ENCODE assay signal across 14 mouse cellular contexts in genomic region chr16:15385557-15386240, GRCm38 (mm10).
A peak's percentile ranks its signal among the peaks of the same experiment; 100 is the strongest.
DNase-seq lines count a peak whose midpoint lies in the region; ATAC-seq and TF ChIP-seq lines count a peak whose summit lies in the region.
"Had no signal": no experiment of that assay in that cellular context is flagged by ENCODE, and none has a peak within 500 bp of the region (broad histone marks: within the 10 kb centered on the region; RNA-seq: fewer than 3 reads in every experiment).

No protein-coding gene starts in this region.

- H3K9me3 ChIP-seq in heart, embryonic 14.5 days (ENCODE audit: control insufficient read depth, low read length) = no peaks in the 10 kb centered on the region
- no peaks in the 10 kb centered on the region for H3K9me3 ChIP-seq in heart, embryonic 10.5 days
- no peaks in the 10 kb centered on the region for H3K9me3 ChIP-seq in kidney, postnatal 0 days (replicated peaks; ENCODE audit: low read length)
- no peaks in the 10 kb centered on the region for H3K9me3 ChIP-seq in intestine, embryonic 15.5 days
- no peaks in the 10 kb centered on the region for H3K9me3 ChIP-seq in stomach, embryonic 15.5 days
- H3K9me3 ChIP-seq: forebrain, embryonic 15.5 days had no signal

- peak; percentile 31; the same call in 1 of the 2 replicates for ATAC-seq in heart, embryonic 14.5 days (ENCODE audit: insufficient number of reproducible peaks, insufficient read depth, low FRiP score, low read depth)
- no peak for ATAC-seq in kidney, postnatal 0 days (replicated peaks; ENCODE audit: low FRiP score, low read depth)
- peak; percentile 80 for ATAC-seq in intestine, embryonic 15.5 days
- ATAC-seq in stomach, embryonic 15.5 days (ENCODE audit: insufficient read depth, low FRiP score, low read depth) = peak; percentile 51; the same call in 1 of the 2 replicates
- ATAC-seq: liver, postnatal 0 days had no signal

- no peaks in the 10 kb centered on the region for H3K27me3 ChIP-seq in heart, embryonic 14.5 days (ENCODE audit: control insufficient read depth, insufficient read depth, low read length)
- H3K27me3 ChIP-seq in heart, embryonic 10.5 days (ENCODE audit: insufficient read depth, poor library complexity, severe bottlenecking) = no peaks in the 10 kb centered on the region
- no peaks in the 10 kb centered on the region for H3K27me3 ChIP-seq in kidney, postnatal 0 days (ENCODE audit: insufficient read depth, low read length)
- no peaks in the 10 kb centered on the region for H3K27me3 ChIP-seq in intestine, embryonic 15.5 days (replicated peaks)
- H3K27me3 ChIP-seq in stomach, embryonic 15.5 days (replicated peaks) = no peaks in the 10 kb centered on the region
- H3K27me3 ChIP-seq: forebrain, embryonic 15.5 days had no signal

- no peak for DNase-seq in heart, embryonic 10.5 days (ENCODE audit: low spot score)
- peak; percentile 39 for DNase-seq in kidney, postnatal 0 days (ENCODE audit: low spot score)
- no peak for DNase-seq in kidney, postnatal 14 days
- DNase-seq in gastrocnemius, postnatal 14 days = no peak
- DNase-seq: cerebellum, adult 11 months; kidney, adult 2 months; liver, postnatal 0 days had no signal

- intact Hi-C loops in gastrocnemius, postnatal 14 days (cut with DNase I; ENCODE audit: low total_unique reads) = no loop called here

- peak overlapping the region in 1 of 2 experiments; percentile 48; a peak in 2 of 4 replicates for H3K27ac ChIP-seq in heart, embryonic 14.5 days (replicated peaks in 1 of 2; ENCODE audit: control insufficient read depth in 1 of 2, insufficient read depth in 1 of 2, low read depth in 2 of 2, low read length in 2 of 2)
- H3K27ac ChIP-seq in heart, embryonic 10.5 days = no peak overlapping the region
- no peak overlapping the region for H3K27ac ChIP-seq in kidney, postnatal 0 days
- peak overlapping the region; percentile 64 for H3K27ac ChIP-seq in intestine, embryonic 15.5 days
- peak overlapping the region; percentile 83 for H3K27ac ChIP-seq in stomach, embryonic 15.5 days
- H3K27ac ChIP-seq: forebrain, embryonic 15.5 days; hindbrain, embryonic 14.5 days; left cerebral cortex, adult 2 months had no signal

- H3K36me3 ChIP-seq in heart, embryonic 14.5 days (ENCODE audit: control insufficient read depth, insufficient read depth, low read length) = no peaks in the 10 kb centered on the region
- no peaks in the 10 kb centered on the region for H3K36me3 ChIP-seq in heart, embryonic 10.5 days
- no peaks in the 10 kb centered on the region for H3K36me3 ChIP-seq in kidney, postnatal 0 days (ENCODE audit: insufficient read depth, low read length)
- H3K36me3 ChIP-seq in intestine, embryonic 15.5 days = no peaks in the 10 kb centered on the region
- no peaks in the 10 kb centered on the region for H3K36me3 ChIP-seq in stomach, embryonic 15.5 days
- H3K36me3 ChIP-seq: forebrain, embryonic 15.5 days had no signal

- no peak overlapping the region for H3K4me3 ChIP-seq in heart, embryonic 14.5 days (ENCODE audit: control insufficient read depth in 1 of 2, insufficient read depth in 1 of 2, low read depth in 1 of 2, low read length in 2 of 2)
- H3K4me3 ChIP-seq in heart, embryonic 10.5 days = no peak overlapping the region
- no peak overlapping the region for H3K4me3 ChIP-seq in kidney, postnatal 0 days (replicated peaks; ENCODE audit: low read depth, low read length)
- no peak overlapping the region for H3K4me3 ChIP-seq in intestine, embryonic 15.5 days (replicated peaks)
- H3K4me3 ChIP-seq in stomach, embryonic 15.5 days (replicated peaks) = no peak overlapping the region
- H3K4me3 ChIP-seq: forebrain, embryonic 15.5 days; left cerebral cortex, adult 2 months; myocyte had no signal

- 54% methylated on average over 3 of the region's 3 CpGs for WGBS in heart, embryonic 14.5 days
- WGBS in heart, embryonic 10.5 days = 72% methylated on average over 3 of the region's 3 CpGs
- WGBS in kidney, postnatal 0 days = 52% methylated on average over 3 of the region's 3 CpGs
- WGBS in intestine, embryonic 15.5 days = 39% methylated on average over 3 of the region's 3 CpGs
- WGBS in stomach, embryonic 15.5 days = 30% methylated on average over 3 of the region's 3 CpGs

- no peak for TF ChIP-seq CTCF in kidney, postnatal 0 days (IDR thresholded peaks at IDR 0.05; ENCODE audit: low read depth)

- no peak overlapping the region for H3K9ac ChIP-seq in heart, embryonic 14.5 days (ENCODE audit: low read length)
- H3K9ac ChIP-seq in kidney, postnatal 0 days (ENCODE audit: low read depth, low read length) = no peak overlapping the region
- no peak overlapping the region for H3K9ac ChIP-seq in intestine, embryonic 15.5 days
- H3K9ac ChIP-seq in stomach, embryonic 15.5 days = no peak overlapping the region
- H3K9ac ChIP-seq: forebrain, embryonic 15.5 days; hindbrain, embryonic 14.5 days; liver, postnatal 0 days had no signal

- H3K4me1 ChIP-seq in heart, embryonic 14.5 days (ENCODE audit: control insufficient read depth in 2 of 2, insufficient read depth in 2 of 2, low read length in 2 of 2) = peaks cover 2 to 16% of the 10 kb centered on the region in 2 experiments; a peak in 3 of 4 replicates
- no peaks in the 10 kb centered on the region for H3K4me1 ChIP-seq in heart, embryonic 10.5 days
- H3K4me1 ChIP-seq in kidney, postnatal 0 days (replicated peaks; ENCODE audit: insufficient read depth, low read length) = no peaks in the 10 kb centered on the region
- peaks cover 5% of the 10 kb centered on the region; the same call in 1 of the 2 replicates for H3K4me1 ChIP-seq in intestine, embryonic 15.5 days (replicated peaks)
- peaks cover 3% of the 10 kb centered on the region; the same call in 1 of the 2 replicates for H3K4me1 ChIP-seq in stomach, embryonic 15.5 days
- H3K4me1 ChIP-seq: forebrain, embryonic 15.5 days had no signal

- H3K4me2 ChIP-seq in heart, embryonic 14.5 days (ENCODE audit: low read length) = no peak overlapping the region
- no peak overlapping the region for H3K4me2 ChIP-seq in kidney, postnatal 0 days (ENCODE audit: low read length)
- no peak overlapping the region for H3K4me2 ChIP-seq in intestine, embryonic 15.5 days (replicated peaks)
- H3K4me2 ChIP-seq in stomach, embryonic 15.5 days = no peak overlapping the region
- H3K4me2 ChIP-seq: forebrain, embryonic 15.5 days; hindbrain, embryonic 14.5 days had no signal

Comparison
In these comparisons a context has a peak if more than half of its experiments do, and no peak if none do; other contexts are left out.
1. H3K27ac ChIP-seq: peak in intestine, embryonic 15.5 days (single experiment) and stomach, embryonic 15.5 days (single experiment); none in heart, embryonic 10.5 days (single experiment) and kidney, postnatal 0 days (single experiment).